Mouse (Mus musculus) ES-Bruce4 (cell line): ENCODE measurements around the gene Brat1.

Experiments
- CTCF ChIP-seq: IDR thresholded peaks from one replicate; pipeline ENCODE4 v1.8.1; 2011; ENCODE audit warnings: low read depth, low read length
- POLR2A ChIP-seq: IDR thresholded peaks from one replicate; pipeline ENCODE4 v1.8.1; 2011; ENCODE audit warnings: low read length; ENCODE audit not compliant: insufficient read depth

DNA sequence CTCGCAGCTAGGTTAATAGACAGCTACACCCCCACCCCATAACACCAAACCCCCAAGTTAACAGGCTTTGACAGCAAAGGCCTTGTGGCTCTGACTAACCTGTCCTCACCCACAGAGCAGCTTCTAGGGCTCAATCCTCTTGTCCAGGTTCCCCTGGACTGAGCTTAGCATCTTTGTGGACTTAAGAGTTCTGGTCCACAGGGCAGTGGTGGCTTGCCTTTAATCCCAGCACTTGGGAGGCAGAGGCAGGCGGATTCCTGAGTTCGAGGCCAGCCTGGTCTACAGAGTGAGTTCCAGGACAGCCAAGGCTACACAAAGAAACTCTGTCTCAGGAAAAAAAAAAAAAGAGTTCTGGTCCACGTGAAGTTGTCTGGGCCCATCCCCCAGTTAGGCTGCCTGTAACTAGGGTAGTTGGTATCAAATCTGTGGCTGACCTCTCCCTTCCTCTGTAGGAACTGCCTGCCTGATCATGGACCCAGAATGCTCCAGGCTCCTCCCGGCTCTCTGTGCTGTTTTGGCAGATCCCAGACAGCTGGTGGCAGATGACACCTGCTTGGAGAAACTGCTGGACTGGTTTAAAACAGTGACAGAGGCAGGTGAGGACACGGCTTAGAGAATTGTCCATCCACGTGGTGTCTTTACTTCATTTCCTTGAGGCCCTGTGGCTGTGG is 825 bp downstream of the Brat1 start:
- TF ChIP-seq POLR2A (no peak), CTCF (no peak)
